Mouse (Mus musculus) stomach, postnatal 0 days (tissue): Measurements from ENCODE around the gene Calm3.

Source experiments
- CTCF ChIP-seq: IDR thresholded peaks from 2 replicates; pipeline ENCODE4 v1.5.1; 2016; ENCODE audit warnings: antibody characterized with exemption, low read depth, mild to moderate bottlenecking, moderate library complexity
- EP300 ChIP-seq: optimal IDR thresholded peaks from 2 replicates; pipeline ENCODE3; 2016; ENCODE audit warnings: antibody characterized with exemption

GRCm38 (mm10) chr7:16884334-16884733 lies 39.6 kb downstream of the Calm3 start:
- TF ChIP-seq CTCF (no peak), EP300 (no peak)
